Mouse (Mus musculus) neural tube, embryonic 11.5 days (tissue): ENCODE results near the gene Slamf9. TPM values are rescaled to one million over a fixed set of nuclear protein-coding genes. Genes with fewer than 3 reads are reported as not detected.

Experiments
- ATAC-seq: fragments of 200-750 bp; cut with Nextera tagmentation; 2 replicates; pipeline ENCODE4 v1.8.0; 2017; ENCODE audit warnings: moderate number of reproducible peaks, mild to moderate bottlenecking, moderate TSS enrichment, moderate library complexity; ENCODE audit not compliant: insufficient read depth, low FRiP score, low TSS enrichment
- DNase-seq: peaks from one replicate; pipeline ENCODE4 v3.0.0-alpha.2; 2015; ENCODE audit warnings: low spot score
- H3K27ac ChIP-seq: fragments of 300-500 bp; sonication (generic); 2 replicates; pipeline ENCODE4 v1.5.1; 2014; ENCODE audit warnings: low read depth, mild to moderate bottlenecking, low read length
- H3K27me3 ChIP-seq: fragments of 300-500 bp; sonication (generic); 2 replicates; pipeline ENCODE4 v1.6.1; 2014; ENCODE audit warnings: mild to moderate bottlenecking, low read length, mixed read lengths; ENCODE audit not compliant: control insufficient read depth, insufficient read depth
- H3K36me3 ChIP-seq: fragments of 300-500 bp; sonication (generic); 2 replicates; pipeline ENCODE4 v1.6.1; 2014; ENCODE audit warnings: mild to moderate bottlenecking, low read length, moderate library complexity, mixed read lengths; ENCODE audit not compliant: control insufficient read depth, insufficient read depth
- H3K4me1 ChIP-seq: fragments of 300-500 bp; sonication (generic); 2 replicates; pipeline ENCODE4 v1.6.1; 2014; ENCODE audit warnings: low read length, mixed read lengths; ENCODE audit not compliant: control insufficient read depth, insufficient read depth
- H3K4me2 ChIP-seq: fragments of 300-500 bp; sonication (generic); 2 replicates; pipeline ENCODE4 v1.6.1; 2014; ENCODE audit warnings: low read depth, mild to moderate bottlenecking, moderate library complexity
- H3K4me3 ChIP-seq: fragments of 300-500 bp; sonication (generic); 2 replicates; pipeline ENCODE4 v1.5.1; 2014; ENCODE audit warnings: low read depth, low read length
- H3K9ac ChIP-seq: fragments of 300-500 bp; sonication (generic); 2 replicates; pipeline ENCODE4 v1.6.1; 2014; ENCODE audit warnings: mild to moderate bottlenecking, low read length
- H3K9me3 ChIP-seq: fragments of 300-500 bp; sonication (generic); 2 replicates; pipeline ENCODE4 v1.6.1; 2016; ENCODE audit warnings: low read length; ENCODE audit not compliant: control insufficient read depth
- WGBS: fragments of 180-500 bp; shearing (Covaris S2); extraction: QIAGEN DNeasy Blood & Tissue Kit; methylation state at CpG from one replicate; pipeline ENCODE4 v1.1.7; 2014; 5-methylcytosine and 5-hydroxymethylcytosine counted together
- polyA plus RNA-seq: library from polyadenylated mRNA; unstranded; fragments of >200 nt; fragmentation: Nextera tagmentation; extraction: Ambion mirVana; gene quantifications from 2 replicates; pipeline ENCODE4 v1.2.1, GENCODE M21; 2014

Gene Slamf9
- polyA plus RNA-seq, 1 experiment from 2014 or later, result 0.17 TPM

DNA sequence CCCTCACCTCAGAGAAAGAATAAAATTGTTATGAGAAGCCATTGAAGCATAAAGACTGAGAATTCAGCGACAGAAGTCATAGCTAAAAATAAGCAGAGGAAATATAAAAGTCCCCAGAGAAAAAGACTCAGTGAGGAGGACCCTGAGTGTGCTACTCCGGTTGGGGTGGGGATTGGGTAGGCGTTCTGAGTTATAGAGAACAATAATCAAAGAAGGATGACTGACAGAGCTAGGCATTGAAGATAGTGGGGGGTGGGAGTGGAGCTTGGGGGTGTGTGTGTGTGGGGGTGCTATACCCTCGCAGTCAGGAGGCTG lies 41.4 kb upstream of the Slamf9 start:
- H3K27me3 ChIP-seq, result no peaks in the 10 kb centered on the region
- DNase-seq (no peak), ATAC-seq (no peak)
- no peak overlapping the region for H3K4me2 ChIP-seq
- no peak overlapping the region for H3K9ac ChIP-seq
- no peak overlapping the region for H3K4me3 ChIP-seq
- H3K9me3 ChIP-seq, result no peaks in the 10 kb centered on the region
- no peaks in the 10 kb centered on the region for H3K36me3 ChIP-seq
- H3K4me1 ChIP-seq, result no peaks in the 10 kb centered on the region
- H3K27ac ChIP-seq, result no peak overlapping the region
- WGBS, result 84% methylated on average over 4 of the region's 4 CpGs

DNA sequence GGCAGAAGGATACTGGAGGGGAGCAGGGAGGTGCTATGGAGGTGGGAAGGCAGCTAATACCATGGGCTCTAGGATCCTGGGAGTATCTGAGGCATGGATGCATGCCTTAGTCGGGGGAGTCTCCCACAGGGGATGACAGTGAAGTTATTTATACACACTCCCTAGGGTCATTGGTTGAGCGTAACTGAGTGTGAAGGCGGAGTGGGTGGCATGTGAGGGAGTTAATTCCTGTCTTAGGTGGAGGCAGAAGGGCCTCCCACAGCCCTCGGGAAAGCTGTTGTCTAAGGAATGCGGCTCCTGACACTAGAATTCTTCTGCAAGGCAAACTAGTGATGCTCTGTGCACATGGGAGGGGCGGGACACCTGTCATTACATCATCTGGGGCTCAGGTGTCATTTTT lies 38.4 kb upstream of the Slamf9 start:
- no peaks in the 10 kb centered on the region for H3K36me3 ChIP-seq
- WGBS, result 51% methylated on average over 6 of the region's 6 CpGs
- no peaks in the 10 kb centered on the region for H3K4me1 ChIP-seq
- ATAC-seq (no peak), DNase-seq (no peak)
- no peaks in the 10 kb centered on the region for H3K9me3 ChIP-seq
- no peak overlapping the region for H3K4me3 ChIP-seq
- no peak overlapping the region for H3K4me2 ChIP-seq
- no peak overlapping the region for H3K9ac ChIP-seq
- no peaks in the 10 kb centered on the region for H3K27me3 ChIP-seq
- no peak overlapping the region for H3K27ac ChIP-seq

DNA sequence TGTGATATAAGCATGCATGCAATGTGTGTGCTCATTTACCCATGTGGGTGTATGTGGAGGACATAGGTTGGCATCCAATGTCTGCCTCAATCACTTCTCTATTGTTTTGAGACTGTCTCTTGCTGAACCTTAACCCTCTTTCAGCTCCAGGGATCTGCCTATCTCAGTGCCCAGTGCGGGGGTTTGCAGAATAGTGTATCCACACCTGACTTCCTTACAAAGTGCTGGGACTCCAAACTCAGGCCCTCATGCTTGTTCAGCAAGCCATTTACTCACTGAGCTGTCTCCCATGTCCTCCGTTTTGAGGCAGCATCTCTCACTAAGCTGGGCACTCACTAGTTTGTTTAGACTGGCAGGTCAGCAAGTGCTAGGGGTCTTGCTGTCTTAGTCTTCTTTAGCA lies 36.5 kb upstream of the Slamf9 start:
- 85% methylated on average over 2 of the region's 2 CpGs for WGBS
- Histone ChIP-seq H3K9ac (no peak overlapping the region), H3K4me3 (no peak overlapping the region), H3K36me3 (no peaks in the 10 kb centered on the region), H3K27ac (no peak overlapping the region), H3K27me3 (no peaks in the 10 kb centered on the region), H3K9me3 (no peaks in the 10 kb centered on the region), H3K4me2 (no peak overlapping the region), H3K4me1 (no peaks in the 10 kb centered on the region)
- DNase-seq (no peak), ATAC-seq (no peak)

DNA sequence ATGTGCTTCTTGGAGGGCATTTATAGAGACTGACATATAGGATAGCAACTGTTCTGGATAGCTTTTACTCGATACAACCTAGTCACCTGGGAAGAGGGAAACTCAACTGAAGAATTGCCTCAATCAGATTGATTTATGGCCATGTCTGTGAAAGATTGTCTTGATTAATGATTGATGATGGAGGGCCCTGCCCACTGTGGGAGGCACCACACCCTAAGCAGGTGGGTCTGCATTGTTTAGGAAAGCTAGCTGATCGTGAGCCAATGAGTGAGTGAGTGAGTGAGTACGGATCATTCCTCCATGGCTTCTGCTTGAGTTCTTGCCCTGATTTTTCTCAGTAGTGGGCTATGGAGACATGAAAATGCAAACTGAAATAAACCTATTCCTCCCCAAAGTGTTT lies 34.6 kb upstream of the Slamf9 start:
- DNase-seq, result no peak
- WGBS, result 82% methylated on average over 3 of the region's 3 CpGs
- H3K27ac ChIP-seq, result no peak overlapping the region
- H3K9me3 ChIP-seq, result no peaks in the 10 kb centered on the region
- no peaks in the 10 kb centered on the region for H3K4me1 ChIP-seq
- no peak overlapping the region for H3K4me2 ChIP-seq
- H3K27me3 ChIP-seq, result no peaks in the 10 kb centered on the region
- H3K36me3 ChIP-seq, result no peaks in the 10 kb centered on the region
- H3K9ac ChIP-seq, result no peak overlapping the region
- H3K4me3 ChIP-seq, result no peak overlapping the region
- no peak for ATAC-seq

DNA sequence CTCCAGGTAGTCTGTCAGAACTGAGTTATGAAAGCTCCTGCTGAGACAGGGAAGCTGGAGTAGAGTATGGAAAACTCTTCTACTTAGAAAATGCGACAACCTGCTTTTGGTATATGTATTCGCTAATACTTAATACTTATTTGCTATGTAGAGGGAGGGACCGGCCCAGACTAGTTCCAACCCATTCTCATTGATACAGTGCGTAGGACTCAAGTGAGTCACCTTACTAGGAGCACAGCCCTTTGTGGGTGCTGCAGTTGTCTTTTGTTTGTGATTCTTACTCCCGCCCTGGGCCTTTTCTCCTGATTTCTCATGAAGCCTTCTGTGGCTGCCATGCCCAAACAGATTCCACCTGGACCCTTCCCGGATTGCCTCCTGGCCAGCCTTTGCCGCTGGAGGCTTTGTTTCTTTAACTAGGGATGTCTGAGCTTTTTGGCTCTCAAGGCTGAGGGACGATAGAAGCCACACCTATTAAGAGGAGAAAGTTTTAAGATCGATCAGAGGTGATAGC lies 33.2 kb upstream of the Slamf9 start:
- Histone ChIP-seq H3K27ac (no peak overlapping the region), H3K27me3 (no peaks in the 10 kb centered on the region), H3K9ac (no peak overlapping the region)

DNA sequence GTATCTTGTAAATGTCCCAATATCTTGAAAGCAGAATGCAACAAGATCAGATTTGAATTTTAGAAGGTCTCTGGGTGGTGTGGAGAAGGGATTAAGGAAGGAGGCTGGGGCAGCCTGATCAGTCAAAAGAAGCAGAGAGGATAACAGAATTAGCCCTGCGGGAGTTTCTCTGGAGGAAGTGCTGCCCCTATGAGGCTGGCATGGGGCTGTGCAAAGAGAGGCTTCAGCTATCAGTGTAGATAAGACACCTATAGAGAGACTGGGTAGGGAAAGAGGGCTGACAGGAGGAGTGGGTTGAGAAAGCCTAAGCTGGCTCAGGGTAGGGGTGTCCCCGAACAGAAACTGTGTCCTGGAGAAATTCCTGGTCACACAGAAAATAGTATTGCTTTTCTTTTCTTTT lies 24.9 kb upstream of the Slamf9 start:
- WGBS, result 39% methylated on average over 2 of the region's 2 CpGs
- no peak for ATAC-seq

More for the DNA sequence above, 33.2 kb upstream of the Slamf9 start:
- Histone ChIP-seq H3K36me3 (no peaks in the 10 kb centered on the region), H3K4me1 (no peaks in the 10 kb centered on the region), H3K4me2 (no peak overlapping the region), H3K9me3 (no peaks in the 10 kb centered on the region), H3K4me3 (no peak overlapping the region)
- WGBS, result 90% methylated on average over 9 of the region's 9 CpGs
- ATAC-seq, result no peak
- no peak for DNase-seq

DNA sequence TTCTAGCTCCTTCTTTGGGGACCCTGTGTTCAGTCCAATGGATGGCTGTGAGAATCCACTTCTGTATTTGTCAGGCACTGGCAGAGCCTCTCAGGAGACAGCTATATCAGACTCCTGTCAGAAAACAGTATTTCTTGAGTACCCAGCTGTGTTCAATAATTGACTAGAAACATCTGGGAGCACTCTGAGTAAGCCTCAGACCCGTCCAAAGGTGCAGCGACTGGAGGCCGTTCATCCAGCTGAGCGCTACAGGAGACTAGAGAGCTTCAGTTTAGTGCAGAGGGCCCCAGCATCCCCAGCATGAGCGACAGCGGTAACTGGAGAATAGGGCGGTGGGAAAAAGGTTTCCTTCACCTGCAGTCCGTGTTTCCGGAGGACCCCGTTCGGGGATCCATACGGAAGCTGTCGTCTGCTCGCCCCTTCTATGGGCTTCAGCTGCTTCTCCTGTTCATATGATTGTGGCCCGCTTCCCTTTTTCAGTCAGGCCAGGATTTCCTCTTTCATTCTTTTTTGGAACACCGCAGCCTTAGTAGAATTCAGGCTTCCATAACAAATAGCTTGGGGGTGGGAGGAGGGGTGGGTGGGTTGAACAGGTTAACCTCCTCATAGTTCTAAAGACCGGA lies 24.2 kb upstream of the Slamf9 start:
- WGBS, result 35% methylated on average over 17 of the region's 17 CpGs
- Histone ChIP-seq H3K4me3 (no peak overlapping the region), H3K4me2 (no peak overlapping the region), H3K9me3 (no peaks in the 10 kb centered on the region), H3K4me1 (no peaks in the 10 kb centered on the region), H3K27me3 (no peaks in the 10 kb centered on the region), H3K36me3 (no peaks in the 10 kb centered on the region), H3K9ac (no peak overlapping the region), H3K27ac (no peak overlapping the region)
- DNase-seq (peak; percentile 22), ATAC-seq (0 out of 2 replicates have a peak, but pooled peaks have one; percentile 38)

More for the DNA sequence above, 24.9 kb upstream of the Slamf9 start:
- Histone ChIP-seq H3K9me3 (no peaks in the 10 kb centered on the region), H3K27me3 (no peaks in the 10 kb centered on the region), H3K4me1 (no peaks in the 10 kb centered on the region), H3K4me2 (no peak overlapping the region), H3K4me3 (no peak overlapping the region), H3K9ac (no peak overlapping the region), H3K36me3 (no peaks in the 10 kb centered on the region), H3K27ac (no peak overlapping the region)
- DNase-seq, result no peak

DNA sequence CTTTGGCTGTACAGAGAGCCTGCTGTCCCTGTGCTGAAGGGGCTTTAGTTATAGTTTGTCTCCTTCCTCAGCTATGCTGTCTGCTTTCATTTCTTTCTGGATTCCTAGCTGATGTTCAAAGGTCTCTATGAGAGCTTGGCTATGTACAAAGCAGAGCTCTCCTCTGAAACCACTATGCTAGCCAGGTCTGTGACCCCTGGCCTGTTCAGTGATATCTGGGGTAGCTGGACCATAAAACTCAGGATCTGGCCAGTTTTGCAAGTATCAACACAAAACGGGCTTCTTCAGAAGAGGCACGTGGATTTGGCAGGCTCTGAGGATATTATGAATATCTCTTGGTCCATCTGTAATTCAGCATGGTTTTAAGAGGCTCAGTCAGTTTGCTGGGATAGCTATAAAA lies 22.2 kb upstream of the Slamf9 start:
- ATAC-seq (no peak), DNase-seq (no peak)
- H3K27ac ChIP-seq, result no peak overlapping the region
- WGBS, result 86% methylated on average over 2 of the region's 2 CpGs
- no peaks in the 10 kb centered on the region for H3K27me3 ChIP-seq
- no peaks in the 10 kb centered on the region for H3K4me1 ChIP-seq
- no peaks in the 10 kb centered on the region for H3K36me3 ChIP-seq
- H3K9me3 ChIP-seq, result no peaks in the 10 kb centered on the region
- H3K9ac ChIP-seq, result no peak overlapping the region
- no peak overlapping the region for H3K4me2 ChIP-seq
- no peak overlapping the region for H3K4me3 ChIP-seq

DNA sequence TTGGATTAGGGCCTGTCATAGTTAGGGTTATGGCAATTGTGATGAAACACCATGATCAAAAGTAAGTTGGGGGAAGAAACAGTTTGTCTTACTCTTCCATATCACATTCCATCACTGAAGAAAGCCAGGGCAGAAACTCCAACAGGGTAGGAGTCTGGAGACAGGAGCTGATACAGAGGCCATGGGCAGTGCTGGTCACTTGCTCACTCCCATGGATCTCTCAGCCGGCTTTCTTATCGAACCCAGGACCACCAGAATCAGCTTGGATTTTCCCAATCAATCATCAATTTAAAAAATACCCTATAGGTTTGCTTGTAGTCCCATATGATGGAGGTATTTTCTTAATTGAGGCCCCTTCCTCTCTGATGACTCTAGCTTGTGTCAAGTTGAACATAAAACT lies 21.3 kb upstream of the Slamf9 start:
- H3K27me3 ChIP-seq, result no peaks in the 10 kb centered on the region
- H3K4me2 ChIP-seq, result no peak overlapping the region
- 88% methylated on average over 2 of the region's 2 CpGs for WGBS
- no peak overlapping the region for H3K9ac ChIP-seq
- no peak for ATAC-seq
- no peak for DNase-seq
- no peak overlapping the region for H3K27ac ChIP-seq
- no peaks in the 10 kb centered on the region for H3K4me1 ChIP-seq
- H3K9me3 ChIP-seq, result no peaks in the 10 kb centered on the region
- no peak overlapping the region for H3K4me3 ChIP-seq
- H3K36me3 ChIP-seq, result no peaks in the 10 kb centered on the region
